Mouse (Mus musculus): ENCODE results near the gene Trim80. TPM values are rescaled to one million over a fixed set of nuclear protein-coding genes. Genes with fewer than 3 reads are reported as not detected.
"Not testable (repeated sequence)": the region's sequence is repeated elsewhere in the genome, so short reads cannot be mapped to it uniquely, and the experiment has no call there.

Trim80 gene
- polyA plus RNA-seq, 1 experiment from 2014 or later, result 0.10 TPM

DNA sequence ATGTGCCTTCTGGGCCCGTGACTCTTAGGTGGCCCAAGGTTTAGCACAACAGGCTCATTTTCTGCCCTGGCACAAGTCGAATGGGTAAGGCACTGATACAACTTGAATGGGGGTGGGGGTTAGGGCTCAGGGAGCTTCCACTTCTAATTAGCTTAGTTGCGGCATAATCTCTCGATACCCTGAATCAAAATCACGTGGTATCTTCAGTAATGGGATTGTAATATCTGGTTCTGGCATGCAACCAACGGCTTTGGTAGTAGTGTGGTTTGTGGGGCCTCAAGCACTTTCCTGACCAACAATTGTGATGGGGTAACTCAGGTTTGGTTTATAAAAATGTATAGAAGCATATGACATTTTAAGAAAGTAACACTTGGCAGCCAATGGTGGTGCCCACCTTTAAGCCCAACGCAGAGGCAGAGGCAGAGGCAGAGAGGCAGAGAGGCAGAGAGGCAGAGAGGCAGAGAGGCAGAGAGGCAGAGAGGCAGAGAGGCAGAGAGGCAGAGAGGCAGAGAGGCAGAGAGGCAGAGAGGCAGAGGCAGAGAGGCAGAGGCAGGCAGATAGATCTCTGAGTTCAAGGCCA, 12.0 kb downstream of the Trim80 start:
- H3K9me3 ChIP-seq (ENCODE audit: control insufficient read depth, low read length), result no peaks in the 10 kb centered on the region
- H3K9ac ChIP-seq (ENCODE audit: low read length), result no peak overlapping the region
- ATAC-seq (ENCODE audit: low FRiP score, low TSS enrichment) (no peak), DNase-seq (ENCODE audit: low spot score) (no peak)
- no peak overlapping the region for H3K27ac ChIP-seq (replicated peaks)
- TF ChIP-seq EP300 (optimal IDR thresholded peaks at IDR 0.05), result no peak
- no peak for TF ChIP-seq CTCF (IDR thresholded peaks at IDR 0.05; ENCODE audit: low read depth)
- WGBS, result 87% methylated on average over 7 of the region's 7 CpGs
- no peak overlapping the region for H3K4me3 ChIP-seq (ENCODE audit: low read depth, low read length)
- H3K27me3 ChIP-seq (ENCODE audit: control insufficient read depth, insufficient read depth, low read length), result no peaks in the 10 kb centered on the region
- no peak overlapping the region for H3K4me2 ChIP-seq (replicated peaks; ENCODE audit: low read depth)
- H3K4me1 ChIP-seq (replicated peaks; ENCODE audit: control insufficient read depth, insufficient read depth), result no peaks in the 10 kb centered on the region
- no peaks in the 10 kb centered on the region for H3K36me3 ChIP-seq (ENCODE audit: control insufficient read depth, insufficient read depth, low read length)

DNA sequence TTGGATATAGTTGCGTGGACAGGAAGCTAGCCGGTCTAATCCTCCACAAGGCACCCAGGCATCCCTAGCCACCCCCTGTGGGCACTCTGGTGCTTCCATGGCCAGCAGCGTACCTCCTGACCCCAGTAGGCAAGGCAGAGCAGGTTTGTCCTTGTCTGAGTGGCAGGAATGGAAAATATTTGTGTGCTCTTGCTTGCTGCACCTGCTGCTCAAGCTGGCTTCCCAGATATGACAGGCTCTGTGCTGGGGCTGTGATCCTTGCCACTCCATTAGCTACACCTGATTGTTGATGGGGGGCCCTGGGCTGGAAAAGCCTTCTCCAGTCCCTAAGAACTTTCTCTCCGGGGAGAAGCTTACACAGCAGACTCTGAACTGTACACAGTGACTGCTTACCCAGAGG, 13.0 kb downstream of the Trim80 start:
- H3K27ac ChIP-seq (replicated peaks), result peak overlapping the region; percentile 30; the same call in 1 of the 2 replicates
- H3K4me1 ChIP-seq (replicated peaks; ENCODE audit: control insufficient read depth, insufficient read depth), result no peaks in the 10 kb centered on the region
- DNase-seq (ENCODE audit: low spot score) (no peak), ATAC-seq (ENCODE audit: low FRiP score, low TSS enrichment) (no peak)
- no peaks in the 10 kb centered on the region for H3K36me3 ChIP-seq (ENCODE audit: control insufficient read depth, insufficient read depth, low read length)
- no peak overlapping the region for H3K4me3 ChIP-seq (ENCODE audit: low read depth, low read length)
- no peak for TF ChIP-seq CTCF (IDR thresholded peaks at IDR 0.05; ENCODE audit: low read depth)
- TF ChIP-seq EP300 (optimal IDR thresholded peaks at IDR 0.05), result no peak
- H3K9ac ChIP-seq (ENCODE audit: low read length), result no peak overlapping the region
- 50% methylated on average over 4 of the region's 4 CpGs for WGBS
- H3K27me3 ChIP-seq (ENCODE audit: control insufficient read depth, insufficient read depth, low read length), result no peaks in the 10 kb centered on the region
- H3K9me3 ChIP-seq (ENCODE audit: control insufficient read depth, low read length), result no peaks in the 10 kb centered on the region
- no peak overlapping the region for H3K4me2 ChIP-seq (replicated peaks; ENCODE audit: low read depth)

DNA sequence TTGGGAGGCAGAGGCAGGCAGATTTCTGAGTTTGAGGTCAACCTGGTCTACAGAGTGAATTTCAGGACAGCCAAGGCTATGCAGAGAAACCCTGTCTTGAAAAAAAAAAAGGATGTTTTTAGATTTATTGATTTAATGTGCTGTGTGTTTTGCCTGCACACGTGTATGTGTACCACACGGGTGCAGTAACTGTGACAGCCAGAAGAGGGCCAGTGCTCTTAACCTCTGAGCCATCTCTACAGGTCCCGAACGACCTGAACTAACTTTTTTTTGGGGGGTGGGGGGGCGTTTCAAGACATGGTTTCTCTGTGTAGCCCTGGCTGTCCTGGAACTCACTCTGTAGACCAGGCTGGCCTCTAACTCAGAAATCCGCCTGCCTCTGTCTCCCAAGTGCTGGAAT, 14.5 kb downstream of the Trim80 start:
- not testable (repeated sequence) for H3K36me3 ChIP-seq (ENCODE audit: control insufficient read depth, insufficient read depth, low read length); H3K27me3 ChIP-seq (ENCODE audit: control insufficient read depth, insufficient read depth, low read length); H3K9me3 ChIP-seq (ENCODE audit: control insufficient read depth, low read length); H3K4me1 ChIP-seq (replicated peaks; ENCODE audit: control insufficient read depth, insufficient read depth); H3K4me3 ChIP-seq (ENCODE audit: low read depth, low read length); H3K9ac ChIP-seq (ENCODE audit: low read length); DNase-seq (ENCODE audit: low spot score); ATAC-seq (ENCODE audit: low FRiP score, low TSS enrichment); H3K27ac ChIP-seq (replicated peaks); H3K4me2 ChIP-seq (replicated peaks; ENCODE audit: low read depth)
- TF ChIP-seq CTCF (IDR thresholded peaks at IDR 0.05; ENCODE audit: low read depth), result 0 out of 2 replicates have a peak, but pooled peaks have one; percentile 7
- 88% methylated on average over 6 of the region's 6 CpGs for WGBS

DNA sequence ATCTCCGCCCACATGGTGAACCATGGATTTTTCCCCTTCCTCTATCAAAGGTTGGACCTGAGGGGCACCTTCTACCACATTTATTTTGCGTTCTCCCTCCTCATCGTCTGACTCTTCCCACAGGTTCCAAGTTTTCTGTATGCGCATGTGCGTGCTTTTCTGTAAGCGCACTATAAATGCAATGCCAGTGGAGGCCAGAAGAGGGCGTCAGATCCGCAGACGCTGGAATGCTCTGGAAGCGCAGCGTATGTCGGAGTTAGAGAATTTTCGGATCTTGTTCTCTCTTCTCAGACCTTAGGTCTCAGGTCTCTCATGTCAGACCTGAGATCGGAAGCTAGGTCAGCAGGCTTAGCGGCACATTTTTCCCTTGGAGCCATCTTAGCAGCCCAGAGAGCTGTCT, 15.3 kb downstream of the Trim80 start:
- DNase-seq (ENCODE audit: low spot score) (no peak), ATAC-seq (ENCODE audit: low FRiP score, low TSS enrichment) (no peak)
- H3K27ac ChIP-seq (replicated peaks), result no peak overlapping the region
- no peaks in the 10 kb centered on the region for H3K36me3 ChIP-seq (ENCODE audit: control insufficient read depth, insufficient read depth, low read length)
- no peak overlapping the region for H3K4me2 ChIP-seq (replicated peaks; ENCODE audit: low read depth)
- H3K4me1 ChIP-seq (replicated peaks; ENCODE audit: control insufficient read depth, insufficient read depth), result no peaks in the 10 kb centered on the region
- no peak for TF ChIP-seq EP300 (optimal IDR thresholded peaks at IDR 0.05)
- TF ChIP-seq CTCF (IDR thresholded peaks at IDR 0.05; ENCODE audit: low read depth), result peak; percentile 41
- no peak overlapping the region for H3K9ac ChIP-seq (ENCODE audit: low read length)
- H3K27me3 ChIP-seq (ENCODE audit: control insufficient read depth, insufficient read depth, low read length), result no peaks in the 10 kb centered on the region
- no peaks in the 10 kb centered on the region for H3K9me3 ChIP-seq (ENCODE audit: control insufficient read depth, low read length)
- no peak overlapping the region for H3K4me3 ChIP-seq (ENCODE audit: low read depth, low read length)
- WGBS, result 88% methylated on average over 15 of the region's 15 CpGs

DNA sequence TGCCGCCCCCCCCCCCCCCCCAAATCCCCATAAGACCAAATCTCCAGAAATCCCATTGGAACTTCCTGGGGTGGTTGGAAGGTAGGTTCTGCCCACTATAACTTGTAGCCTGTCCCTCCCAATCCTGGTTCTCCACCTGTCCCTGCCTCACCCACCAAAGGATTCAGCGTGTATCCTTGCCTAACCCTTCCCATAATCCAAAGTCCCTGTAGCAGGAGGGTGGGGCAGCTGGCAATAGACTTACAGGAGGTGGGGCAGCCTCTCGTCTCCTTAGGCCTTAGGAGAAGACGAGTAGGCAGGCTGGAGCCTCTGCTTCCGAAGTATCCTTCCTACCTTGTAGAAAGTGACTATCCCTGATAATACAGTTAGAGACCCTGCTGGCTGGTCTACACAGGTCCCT, 15.8 kb downstream of the Trim80 start:
- TF ChIP-seq CTCF (IDR thresholded peaks at IDR 0.05; ENCODE audit: low read depth), result no peak
- TF ChIP-seq EP300 (optimal IDR thresholded peaks at IDR 0.05), result no peak
- no peaks in the 10 kb centered on the region for H3K9me3 ChIP-seq (ENCODE audit: control insufficient read depth, low read length)
- H3K36me3 ChIP-seq (ENCODE audit: control insufficient read depth, insufficient read depth, low read length), result no peaks in the 10 kb centered on the region
- no peaks in the 10 kb centered on the region for H3K4me1 ChIP-seq (replicated peaks; ENCODE audit: control insufficient read depth, insufficient read depth)
- WGBS, result 70% methylated on average over 4 of the region's 5 CpGs
- H3K27me3 ChIP-seq (ENCODE audit: control insufficient read depth, insufficient read depth, low read length), result no peaks in the 10 kb centered on the region
- H3K27ac ChIP-seq (replicated peaks), result no peak overlapping the region
- DNase-seq (ENCODE audit: low spot score) (peak; percentile 52), ATAC-seq (ENCODE audit: low FRiP score, low TSS enrichment) (peak; percentile 51)
- no peak overlapping the region for H3K4me3 ChIP-seq (ENCODE audit: low read depth, low read length)
- no peak overlapping the region for H3K4me2 ChIP-seq (replicated peaks; ENCODE audit: low read depth)
- H3K9ac ChIP-seq (ENCODE audit: low read length), result no peak overlapping the region

DNA sequence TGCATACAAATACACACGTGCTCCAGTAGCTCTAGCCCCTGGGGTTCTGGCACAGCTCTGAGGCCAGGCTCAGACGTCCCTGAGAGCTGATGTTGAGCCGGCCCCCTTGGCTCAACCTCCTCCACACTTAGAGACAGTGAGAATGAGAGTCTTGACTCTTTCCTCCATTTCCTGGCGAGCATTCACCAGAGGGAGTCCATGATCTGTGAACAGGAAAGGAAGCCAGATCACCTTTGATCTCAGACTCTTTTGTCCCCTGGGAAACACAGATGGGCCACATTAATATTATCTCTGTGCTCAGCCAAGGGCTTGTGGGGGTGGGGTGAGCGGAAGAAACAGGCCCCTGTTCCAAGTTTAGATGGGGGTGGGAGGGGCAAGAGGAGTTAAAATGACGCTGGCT, 17.1 kb downstream of the Trim80 start:
- ATAC-seq (ENCODE audit: low FRiP score, low TSS enrichment), result no peak
- no peak overlapping the region for H3K27ac ChIP-seq (replicated peaks)
- 38% methylated on average over 6 of the region's 6 CpGs for WGBS

More for the DNA sequence above, 17.1 kb downstream of the Trim80 start:
- H3K9me3 ChIP-seq (ENCODE audit: control insufficient read depth, low read length), result no peaks in the 10 kb centered on the region
- DNase-seq (ENCODE audit: low spot score), result no peak
- no peak overlapping the region for H3K4me3 ChIP-seq (ENCODE audit: low read depth, low read length)
- H3K4me1 ChIP-seq (replicated peaks; ENCODE audit: control insufficient read depth, insufficient read depth), result no peaks in the 10 kb centered on the region
- no peak overlapping the region for H3K9ac ChIP-seq (ENCODE audit: low read length)
- H3K4me2 ChIP-seq (replicated peaks; ENCODE audit: low read depth), result no peak overlapping the region
- TF ChIP-seq EP300 (optimal IDR thresholded peaks at IDR 0.05) (no peak), CTCF (IDR thresholded peaks at IDR 0.05; ENCODE audit: low read depth) (no peak)
- no peaks in the 10 kb centered on the region for H3K27me3 ChIP-seq (ENCODE audit: control insufficient read depth, insufficient read depth, low read length)
- H3K36me3 ChIP-seq (ENCODE audit: control insufficient read depth, insufficient read depth, low read length), result no peaks in the 10 kb centered on the region
